Mouse (Mus musculus): ENCODE data around the gene Camsap1.
A peak's percentile ranks its signal among the peaks of the same experiment; 100 is the strongest.

The Camsap1 gene

DNA sequence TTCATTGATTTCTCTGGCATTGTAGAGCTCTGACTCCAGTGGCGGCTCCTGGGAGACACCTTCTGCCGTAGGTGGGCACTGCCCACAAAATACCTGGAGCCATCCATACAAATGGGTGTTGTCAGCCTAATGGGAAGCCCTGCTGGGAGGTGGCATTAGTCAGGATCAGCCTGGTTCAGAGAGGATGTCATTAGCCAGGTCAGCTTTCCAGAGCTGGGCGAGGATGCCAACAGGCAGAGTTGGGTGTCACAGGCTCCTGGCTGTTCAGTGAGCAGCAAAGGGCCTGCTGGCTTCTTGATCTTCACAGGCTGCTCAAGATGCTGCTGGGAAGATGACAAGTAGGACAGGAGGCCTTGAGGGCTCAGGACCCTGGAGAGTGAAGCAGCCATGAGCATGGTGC, 98.3 kb downstream of the Camsap1 start:
- no peak for ATAC-seq (ENCODE audit: low TSS enrichment)

DNA sequence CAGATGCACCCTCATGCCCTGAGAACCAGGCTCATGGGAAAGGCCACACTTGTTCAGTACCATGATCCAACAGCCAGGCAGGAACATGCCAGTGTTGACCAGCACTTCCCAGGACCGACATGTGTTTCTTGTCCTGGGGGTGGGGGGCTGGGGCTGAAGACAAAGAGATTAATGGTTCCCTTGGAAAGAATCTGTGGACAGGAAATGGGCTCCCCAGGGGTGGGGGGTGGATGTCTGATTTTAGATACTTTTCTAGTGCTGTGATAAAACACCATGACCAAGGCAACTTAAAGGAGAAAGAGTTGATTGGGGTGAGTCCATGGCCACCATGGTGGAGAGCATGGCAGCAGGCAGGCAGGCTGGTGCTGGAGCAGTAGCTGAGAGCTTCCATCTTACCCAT, 100.8 kb downstream of the Camsap1 start:
- ATAC-seq (ENCODE audit: low TSS enrichment), result no peak

DNA sequence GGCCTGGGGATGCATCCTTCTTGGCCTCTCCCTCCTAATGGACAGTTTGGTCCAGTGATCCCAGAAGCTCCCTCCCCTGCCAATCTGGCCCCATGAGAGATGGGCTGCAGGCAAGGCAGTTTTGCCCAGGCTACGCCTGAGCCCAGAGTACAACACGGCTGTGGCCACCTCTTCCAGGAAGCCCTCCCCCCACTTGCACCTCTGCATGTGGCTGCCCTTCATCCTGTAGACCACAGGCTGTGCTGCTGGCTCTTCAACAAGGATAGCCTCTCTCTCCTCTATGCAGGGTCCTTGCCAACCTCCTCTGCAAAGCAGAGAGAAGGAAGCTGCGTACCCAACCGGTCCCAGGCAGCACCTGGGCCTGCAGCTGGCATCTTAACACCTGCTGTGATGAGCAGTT, 104.0 kb downstream of the Camsap1 start:
- ATAC-seq (ENCODE audit: low TSS enrichment), result no peak

DNA sequence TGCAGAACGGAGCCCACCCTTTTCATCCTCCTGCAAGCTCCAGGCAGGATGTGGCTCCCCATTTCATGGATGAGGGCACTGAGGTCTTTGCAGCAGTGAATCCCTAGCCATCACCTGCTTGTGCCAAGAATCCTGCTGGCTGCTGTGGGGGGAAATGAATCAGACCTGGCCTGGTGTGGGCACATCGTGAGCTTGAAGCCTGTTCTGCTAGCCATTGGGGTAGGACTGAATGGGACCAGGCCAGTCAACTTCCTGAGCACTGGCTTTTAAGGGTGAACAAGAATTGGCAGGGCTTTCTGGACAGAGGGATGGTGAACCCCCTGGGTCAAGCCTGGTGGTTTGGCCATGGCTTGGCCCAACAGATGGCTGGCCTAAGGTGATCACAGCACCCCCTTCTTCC, 104.6 kb downstream of the Camsap1 start:
- ATAC-seq (ENCODE audit: low TSS enrichment), result no peak

DNA sequence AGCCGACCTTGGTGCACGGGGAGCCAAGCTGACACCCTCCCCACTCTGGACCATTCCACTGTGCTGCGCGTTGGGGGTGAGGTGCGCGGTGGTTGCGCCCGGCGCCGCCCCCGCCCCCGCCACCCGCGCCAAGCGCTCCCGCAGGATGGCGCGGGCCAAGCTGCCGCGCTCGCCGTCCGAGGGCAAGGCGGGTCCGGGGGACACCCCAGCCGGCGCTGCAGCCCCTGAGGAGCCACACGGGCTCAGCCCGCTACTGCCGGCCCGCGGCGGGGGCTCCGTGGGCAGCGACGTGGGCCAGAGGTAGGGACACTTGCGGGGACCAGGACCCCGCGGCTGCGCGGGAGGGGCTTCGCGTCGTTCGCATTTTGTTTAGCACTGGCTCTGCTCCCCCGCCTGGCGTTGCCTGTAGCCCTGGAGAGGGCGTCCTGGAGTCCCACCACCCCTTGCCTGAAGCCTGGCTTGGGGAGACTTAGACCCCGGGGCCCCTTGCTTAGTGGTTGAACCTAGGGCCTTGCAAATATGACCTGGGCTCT, 105.3 kb downstream of the Camsap1 start:
- ATAC-seq (ENCODE audit: low TSS enrichment), result peak; percentile 73

DNA sequence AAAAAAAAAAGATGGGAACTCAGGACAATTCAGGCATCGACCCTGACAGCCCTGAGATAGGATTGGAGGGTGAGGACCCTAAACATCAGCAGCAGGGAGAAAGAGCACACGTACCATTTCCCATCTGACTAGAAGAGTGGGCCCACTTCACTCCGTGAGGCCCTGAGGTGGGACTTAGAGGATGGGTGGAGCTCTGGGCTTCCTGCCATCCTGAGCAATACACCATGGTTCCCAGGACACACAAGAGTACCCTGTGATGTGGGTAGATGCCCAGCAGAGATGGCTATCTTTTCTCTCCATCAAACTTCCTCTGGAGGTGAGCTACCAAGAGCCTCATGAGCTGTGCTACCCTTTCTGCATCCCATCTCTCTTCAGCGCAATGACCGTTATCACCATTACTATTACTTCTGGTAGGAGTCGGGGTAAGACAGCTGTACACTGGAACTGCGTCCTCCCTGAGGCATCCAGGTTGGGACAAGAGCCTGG, 105.8 kb downstream of the Camsap1 start:
- peak; percentile 20; the same call in 1 of the 2 replicates for ATAC-seq (ENCODE audit: low TSS enrichment)

Measured in frontal cortex, adult (tissue).